19 mouse cellular contexts compared by ENCODE assay signal in genomic region chr4:25337638-25338037, GRCm38 (mm10). TPM values are rescaled to one million over a fixed set of nuclear protein-coding genes. Genes with fewer than 3 reads are reported as not detected.
DNase-seq lines count a peak whose midpoint lies in the region; ATAC-seq and TF ChIP-seq lines count a peak whose summit lies in the region.
"Had no signal": no experiment of that assay in that cellular context is flagged by ENCODE, and none has a peak within 500 bp of the region (broad histone marks: within the 10 kb centered on the region; RNA-seq: fewer than 3 reads in every experiment).

No protein-coding gene starts in this region.

- H3K4me2 ChIP-seq in forebrain, postnatal 0 days (ENCODE audit: low read depth): no peak overlapping the region
- H3K4me2 ChIP-seq in forebrain, embryonic 13.5 days: no peak overlapping the region
- no peak overlapping the region for H3K4me2 ChIP-seq in CH12.LX (ENCODE audit: insufficient read depth, low read depth, poor library complexity, severe bottlenecking)
- H3K4me2 ChIP-seq: heart, embryonic 12.5 days; hindbrain, embryonic 15.5 days had no signal

- TF ChIP-seq POLR2A in CH12.LX (IDR thresholded peaks at IDR 0.05; ENCODE audit: low read depth, low read length) (no peak), MEL (IDR thresholded peaks at IDR 0.05; ENCODE audit: control insufficient read depth in 1 of 2, insufficient read depth in 1 of 2, low read depth in 1 of 2, low read length in 2 of 2, poor library complexity in 1 of 2) (no peak)

- TF ChIP-seq CTCF in forebrain, postnatal 0 days (IDR thresholded peaks at IDR 0.05; ENCODE audit: low read depth): peak; percentile 6; the same call in 1 of the 2 replicates
- TF ChIP-seq CTCF in left cerebral cortex, adult 2 months (IDR thresholded peaks at IDR 0.05): peak; percentile 34
- TF ChIP-seq CTCF in CH12.LX (conservative IDR thresholded peaks at IDR 0.05 in 1 of 2, IDR thresholded peaks at IDR 0.05 in 1 of 2; ENCODE audit: low read depth in 2 of 2, low read length in 2 of 2) (peak in 1 of 2 experiments; percentile 25; a peak in 1 of 4 replicates), MEL (IDR thresholded peaks at IDR 0.05 in 2 of 3, conservative IDR thresholded peaks at IDR 0.05 in 1 of 3; ENCODE audit: control insufficient read depth in 1 of 3, insufficient read depth in 1 of 3, low read depth in 2 of 3, low read length in 3 of 3, poor library complexity in 1 of 3, severe bottlenecking in 1 of 3) (0 out of 6 replicates have a peak, but pooled peaks of 1 of the 3 experiments have one; percentile 0)

- ATAC-seq in forebrain, postnatal 0 days: no peak
- no peak for ATAC-seq in forebrain, embryonic 13.5 days
- ATAC-seq: activated CD4-positive, CD25-positive, alpha-beta regulatory T cell, adult 4 months; forebrain, embryonic 16.5 days; inflammation-experienced regulatory T-cells, adult 6 months had no signal

- TF ChIP-seq RAD21 in CH12.LX (IDR thresholded peaks at IDR 0.05; ENCODE audit: low read depth, low read length) (no peak; the same call in none of the 2 replicates), MEL (IDR thresholded peaks at IDR 0.05; ENCODE audit: low read depth, low read length) (no peak)

- no peak overlapping the region for H3K27ac ChIP-seq in forebrain, postnatal 0 days (ENCODE audit: low read depth, low read length)
- no peak overlapping the region for H3K27ac ChIP-seq in forebrain, embryonic 13.5 days
- no peak overlapping the region for H3K27ac ChIP-seq in left cerebral cortex, adult 2 months
- H3K27ac ChIP-seq in CH12.LX (ENCODE audit: insufficient read depth, low read depth) (no peak overlapping the region), MEL (ENCODE audit: control insufficient read depth, low read depth, low read length) (no peak overlapping the region)
- H3K27ac ChIP-seq: embryonic facial prominence, embryonic 10.5 days; hindbrain, embryonic 15.5 days had no signal

- no peaks in the 10 kb centered on the region for H3K9me3 ChIP-seq in forebrain, postnatal 0 days (ENCODE audit: low read length)
- no peaks in the 10 kb centered on the region for H3K9me3 ChIP-seq in forebrain, embryonic 13.5 days (replicated peaks)
- H3K9me3 ChIP-seq in CH12.LX (replicated peaks; ENCODE audit: low read length): no peaks in the 10 kb centered on the region
- no peaks in the 10 kb centered on the region for H3K9me3 ChIP-seq in MEL (replicated peaks; ENCODE audit: insufficient read depth, low read length)
- H3K9me3 ChIP-seq: embryonic facial prominence, embryonic 10.5 days; G1E; heart, embryonic 12.5 days; hindbrain, embryonic 15.5 days had no signal

- dilution Hi-C loops in CH12.LX (cut with MboI; ENCODE audit: extremely low pct_ligation_motif_present, extremely low pct_unique_long_range_greater_than_20kb, low sequenced_read_pairs): no loop called here

- DNase-seq in forebrain, postnatal 0 days: no peak
- no peak for DNase-seq in left cerebral cortex, adult 2 months (ENCODE audit: extremely low spot score in 1 of 2, low spot score in 2 of 2)
- DNase-seq in left cerebral cortex, postnatal 4 days: no peak
- DNase-seq in CH12.LX (ENCODE audit: extremely low read depth) (no peak), MEL (ENCODE audit: low read depth, low spot score) (no peak)
- DNase-seq in gastrocnemius, postnatal 25 days: no peak
- DNase-seq in thymus, postnatal 36 days: no peak
- DNase-seq: adrenal gland, postnatal 14 days; cerebellum, adult 11-12 months; gastrocnemius, postnatal 14 days; kidney, adult 11 months had no signal

- H3K4me3 ChIP-seq in forebrain, postnatal 0 days (ENCODE audit: low read depth, low read length): no peak overlapping the region
- no peak overlapping the region for H3K4me3 ChIP-seq in forebrain, embryonic 13.5 days
- no peak overlapping the region for H3K4me3 ChIP-seq in left cerebral cortex, adult 2 months
- H3K4me3 ChIP-seq in CH12.LX (replicated peaks in 1 of 3; ENCODE audit: low read depth in 2 of 3, low read length in 2 of 3, poor library complexity in 1 of 3) (no peak overlapping the region), MEL (ENCODE audit: control insufficient read depth in 1 of 2, insufficient read depth in 1 of 2, low read depth in 2 of 2, low read length in 2 of 2) (no peak overlapping the region)
- H3K4me3 ChIP-seq: embryonic facial prominence, embryonic 10.5 days; heart, embryonic 12.5 days; hindbrain, embryonic 15.5 days had no signal

- 89% methylated on average over 1 of the region's 1 CpGs for WGBS in forebrain, postnatal 0 days
- 93% methylated on average over 1 of the region's 1 CpGs for WGBS in forebrain, embryonic 13.5 days

- H3K9ac ChIP-seq in forebrain, postnatal 0 days: no peak overlapping the region
- no peak overlapping the region for H3K9ac ChIP-seq in forebrain, embryonic 13.5 days
- no peak overlapping the region for H3K9ac ChIP-seq in CH12.LX (ENCODE audit: insufficient read depth, low read depth)
- H3K9ac ChIP-seq in MEL (ENCODE audit: control insufficient read depth, low read depth, low read length, poor library complexity, severe bottlenecking): no peak overlapping the region
- H3K9ac ChIP-seq: heart, embryonic 12.5 days; hindbrain, embryonic 15.5 days had no signal

- no peaks in the 10 kb centered on the region for H3K27me3 ChIP-seq in forebrain, postnatal 0 days (ENCODE audit: insufficient read depth, low read length)
- H3K27me3 ChIP-seq in forebrain, embryonic 13.5 days: no peaks in the 10 kb centered on the region
- H3K27me3 ChIP-seq in CH12.LX (replicated peaks) (no peaks in the 10 kb centered on the region), MEL (ENCODE audit: control insufficient read depth in 1 of 2, insufficient read depth in 2 of 2, low read length in 2 of 2) (no peaks in the 10 kb centered on the region)
- H3K27me3 ChIP-seq: heart, embryonic 12.5 days; hindbrain, embryonic 15.5 days had no signal

- H3K36me3 ChIP-seq in forebrain, postnatal 0 days (ENCODE audit: insufficient read depth): no peaks in the 10 kb centered on the region
- no peaks in the 10 kb centered on the region for H3K36me3 ChIP-seq in forebrain, embryonic 13.5 days (ENCODE audit: poor library complexity, severe bottlenecking)
- H3K36me3 ChIP-seq in CH12.LX (replicated peaks in 1 of 2; ENCODE audit: control insufficient read depth in 1 of 2, insufficient read depth in 1 of 2, low read length in 1 of 2): no peaks in the 10 kb centered on the region
- H3K36me3 ChIP-seq in MEL (ENCODE audit: control insufficient read depth in 1 of 2, insufficient read depth in 2 of 2, low read length in 2 of 2): peaks cover 0 to 11% of the 10 kb centered on the region in 2 experiments; a peak in 2 of 4 replicates
- H3K36me3 ChIP-seq: embryonic facial prominence, embryonic 10.5 days; G1E; heart, embryonic 12.5 days; hindbrain, embryonic 15.5 days had no signal

- intact Hi-C loops in left cerebral cortex, adult 2 months (cut with DNase I): no loop called here
- intact Hi-C loops in left cerebral cortex, postnatal 4 days (cut with DNase I): no loop called here

- no peaks in the 10 kb centered on the region for H3K4me1 ChIP-seq in forebrain, postnatal 0 days (ENCODE audit: insufficient read depth)
- no peaks in the 10 kb centered on the region for H3K4me1 ChIP-seq in forebrain, embryonic 13.5 days
- H3K4me1 ChIP-seq in CH12.LX (ENCODE audit: control insufficient read depth in 1 of 2, insufficient read depth in 2 of 2) (peaks cover 2 to 11% of the 10 kb centered on the region in 2 experiments; a peak in 2 of 4 replicates), MEL (ENCODE audit: control insufficient read depth in 1 of 2, insufficient read depth in 2 of 2, low read length in 2 of 2) (peaks cover 0 to 5% of the 10 kb centered on the region in 2 experiments; a peak in 3 of 4 replicates)
- H3K4me1 ChIP-seq: embryonic facial prominence, embryonic 10.5 days; heart, embryonic 12.5 days; hindbrain, embryonic 15.5 days had no signal

- H3K79me2 ChIP-seq in CH12.LX (replicated peaks; ENCODE audit: control insufficient read depth, extremely low read depth, insufficient read depth, poor library complexity, severe bottlenecking) (no peaks in the 10 kb centered on the region), MEL (ENCODE audit: control insufficient read depth, insufficient read depth, low read length, poor library complexity) (no peaks in the 10 kb centered on the region)

- no peak for TF ChIP-seq EP300 in CH12.LX (IDR thresholded peaks at IDR 0.05; ENCODE audit: low read length)
- TF ChIP-seq EP300 in MEL (IDR thresholded peaks at IDR 0.05; ENCODE audit: low read depth in 1 of 2, low read length in 2 of 2): no peak

- in situ Hi-C loops in CH12.LX (cut with MboI; ENCODE audit: low pct_ligation_motif_present, low pct_unique_long_range_greater_than_20kb, low sequenced_read_pairs): no loop called here

TF ChIP-seq in CH12.LX, 34 proteins besides CTCF, POLR2A, EP300 and RAD21:
- no peak for TF ChIP-seq JUND (conservative IDR thresholded peaks at IDR 0.05; ENCODE audit: low read depth, low read length)
- TF ChIP-seq ZKSCAN1 (IDR thresholded peaks at IDR 0.05; ENCODE audit: borderline replicate concordance, low read depth, low read length): no peak
- TF ChIP-seq SIN3A (IDR thresholded peaks at IDR 0.05; ENCODE audit: low read length): no peak
- TF ChIP-seq ZNF384 (IDR thresholded peaks at IDR 0.05; ENCODE audit: low read depth, low read length): peak; percentile 83
- TF ChIP-seq MAFK (IDR thresholded peaks at IDR 0.05; ENCODE audit: insufficient replicate concordance, low read length): no peak

TF ChIP-seq in MEL, 35 proteins besides CTCF, POLR2A, EP300 and RAD21:
- TF ChIP-seq CHD2 (IDR thresholded peaks at IDR 0.05; ENCODE audit: low read length): no peak
- TF ChIP-seq ZNF384 (IDR thresholded peaks at IDR 0.05; ENCODE audit: low read depth, low read length): peak; percentile 63; the same call in 1 of the 2 replicates

RNA-seq across cellular contexts. Expression of gene Ufl1, which starts 56.0 kb away (rescaled TPM):
- total RNA-seq in forebrain, postnatal 0 days (2014; rRNA removed): 14.7 and 19.0 TPM in 2 replicates
- polyA plus RNA-seq in forebrain, postnatal 0 days (2015; fragmentation: Nextera tagmentation; extraction: Ambion mirVana): 33.3 and 41.8 TPM in 2 replicates
- 36.2 and 38.4 TPM in 2 replicates for polyA plus RNA-seq in forebrain, embryonic 13.5 days (2015; fragmentation: Nextera tagmentation; extraction: Ambion mirVana)
- 10 to 100 TPM; 27.9 to 28.6 TPM for total RNA-seq in left cerebral cortex, adult 2 months (2021)
- total RNA-seq in left cerebral cortex, postnatal 4 days (2021): 10 to 100 TPM; 25.7 to 30.0 TPM
- total RNA-seq in CH12.LX (2012; rRNA removed) (16.8 and 18.1 TPM in 2 replicates), CH12.LX (2014; rRNA removed) (21.8 and 22.7 TPM in 2 replicates), MEL (2012; rRNA removed) (17.3 and 20.4 TPM in 2 replicates)
- polyA plus RNA-seq in CH12.LX (2012; ENCODE audit: insufficient read length, low read depth) (27.9 and 29.6 TPM in 2 replicates), MEL (2012; ENCODE audit: insufficient read depth in 1 of 2, insufficient read length in 2 of 2, low read depth in 1 of 2, low replicate concordance in 2 of 2, missing spikeins in 1 of 2) (100 to 1,000 TPM in 1 of 2 experiments, 10 to 100 TPM in 1; 24.7 to 344 TPM)
- 10 to 100 TPM; 26.8 to 29.2 TPM for total RNA-seq in gastrocnemius, postnatal 25 days (2021)
